Mouse (Mus musculus): ENCODE data around the gene Hist1h4b. TPM values are rescaled to one million over a fixed set of nuclear protein-coding genes. Genes with fewer than 3 reads are reported as not detected.

Hist1h4b gene
- polyA plus RNA-seq, 1 experiment from 2014 or later: 3.7 TPM

DNA sequence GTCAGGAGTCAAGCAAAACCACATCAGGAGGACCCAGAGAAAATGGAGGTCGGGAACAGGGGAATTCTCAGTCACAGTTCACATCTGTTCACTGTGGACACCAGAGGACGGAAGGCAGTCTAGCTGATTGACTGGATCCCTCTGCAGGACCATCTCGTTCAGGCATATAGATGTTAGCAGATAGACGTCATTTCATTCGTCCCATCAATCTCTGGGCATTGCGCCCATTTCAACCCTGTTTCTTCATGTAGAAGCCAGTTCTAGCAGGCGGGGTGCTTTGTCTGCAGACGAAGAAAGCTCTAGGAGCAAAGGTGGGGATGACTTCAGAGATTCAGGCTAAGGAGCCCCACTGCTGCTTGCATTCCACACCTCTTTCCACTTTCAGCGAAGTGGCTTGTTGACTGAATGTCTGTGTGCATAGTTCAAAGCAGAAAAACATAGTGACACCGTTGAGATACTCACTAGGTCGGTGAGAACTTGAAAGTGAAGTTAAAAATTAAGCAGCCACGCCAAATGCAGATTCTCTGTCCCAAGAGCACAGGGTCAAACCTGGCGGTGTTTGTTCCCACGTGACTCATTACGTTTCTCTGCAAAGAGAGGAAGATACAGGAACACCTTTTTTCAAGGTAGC, 49.7 kb downstream of the Hist1h4b start, which contains the start of gene Slc17a2:
Gene Slc17a2, plus strand, starts transcription at position 572 of the 631 bp plus-strand sequence.
- Histone ChIP-seq H3K27ac (ENCODE audit: low read length) (no peak within 1 kb of the TSS), H3K4me2 (ENCODE audit: low read depth, low read length) (no peak within 1 kb of the TSS), H3K4me3 (replicated peaks; ENCODE audit: low read length) (no peak within 1 kb of the TSS), H3K36me3 (ENCODE audit: control insufficient read depth, insufficient read depth, low read length) (no peaks in the 10 kb centered on the region), H3K9ac (ENCODE audit: low read length) (no peak within 1 kb of the TSS), H3K27me3 (ENCODE audit: control insufficient read depth, insufficient read depth, low read length) (no peaks in the 10 kb centered on the region), H3K4me1 (ENCODE audit: control insufficient read depth, insufficient read depth, low read length) (no peaks in the 10 kb centered on the region), H3K9me3 (replicated peaks; ENCODE audit: control insufficient read depth, low read length) (no peaks in the 10 kb centered on the region)
- ATAC-seq (ENCODE audit: insufficient read depth, low FRiP score): no peak
- 67% methylated on average over 15 of the region's 15 CpGs for WGBS

Small RNA genes lying within 50 kb of the gene (microRNA-seq; reads per million reads assigned to microRNA genes)
- gene Gm44314: not detected
- not detected for gene Gm44484

Other genes with a start within 250 kb of the Hist1h4b start
- 5.7 and 6.3 TPM in 2 replicates for gene Hist1h4h, start 226.0 kb upstream of the Hist1h4b start, polyA plus RNA-seq (2015; fragmentation: Nextera tagmentation; extraction: Ambion mirVana)
- 0.74 and 3.1 TPM in 2 replicates for gene Hist1h2af, start 223.1 kb upstream of the Hist1h4b start, polyA plus RNA-seq (2015; fragmentation: Nextera tagmentation; extraction: Ambion mirVana)
- 4.7 and 6.1 TPM in 2 replicates for gene Hist1h3g, start 221.6 kb upstream of the Hist1h4b start, polyA plus RNA-seq (2015; fragmentation: Nextera tagmentation; extraction: Ambion mirVana)
- 1.1 and 1.4 TPM in 2 replicates for gene Hist1h2bh, start 213.6 kb upstream of the Hist1h4b start, polyA plus RNA-seq (2015; fragmentation: Nextera tagmentation; extraction: Ambion mirVana)
- 0.81 and 0.90 TPM in 2 replicates for gene Hist1h3f, start 213.0 kb upstream of the Hist1h4b start, polyA plus RNA-seq (2015; fragmentation: Nextera tagmentation; extraction: Ambion mirVana)
- gene Hist1h4f, start 205.4 kb upstream of the Hist1h4b start, polyA plus RNA-seq (2015; fragmentation: Nextera tagmentation; extraction: Ambion mirVana): 1.6 TPM in 1 of 2 replicates, not detected in the other
- 0.67 and 0.93 TPM in 2 replicates for gene Hist1h1d, start 203.8 kb upstream of the Hist1h4b start, polyA plus RNA-seq (2015; fragmentation: Nextera tagmentation; extraction: Ambion mirVana)
- 2.8 and 3.6 TPM in 2 replicates for gene Hist1h3e, start 194.6 kb upstream of the Hist1h4b start, polyA plus RNA-seq (2015; fragmentation: Nextera tagmentation; extraction: Ambion mirVana)
- gene Hist1h2ae, start 185.8 kb upstream of the Hist1h4b start, polyA plus RNA-seq (2015; fragmentation: Nextera tagmentation; extraction: Ambion mirVana): 34.0 and 56.1 TPM in 2 replicates
- 16.8 and 17.5 TPM in 2 replicates for gene Hist1h2bg, start 185.6 kb upstream of the Hist1h4b start, polyA plus RNA-seq (2015; fragmentation: Nextera tagmentation; extraction: Ambion mirVana)
- gene Hist1h2bf, start 182.8 kb upstream of the Hist1h4b start, polyA plus RNA-seq (2015; fragmentation: Nextera tagmentation; extraction: Ambion mirVana): 1.7 and 3.0 TPM in 2 replicates
- gene Hist1h2ad, start 182.6 kb upstream of the Hist1h4b start, polyA plus RNA-seq (2015; fragmentation: Nextera tagmentation; extraction: Ambion mirVana): 2.5 TPM in 2 replicates
- 6.3 and 6.5 TPM in 2 replicates for gene Hist1h3d, start 181.2 kb upstream of the Hist1h4b start, polyA plus RNA-seq (2015; fragmentation: Nextera tagmentation; extraction: Ambion mirVana)
- gene Hist1h4d, start 175.4 kb upstream of the Hist1h4b start, polyA plus RNA-seq (2015; fragmentation: Nextera tagmentation; extraction: Ambion mirVana): 60.7 and 86.3 TPM in 2 replicates
- gene Hist1h2be, start 135.9 kb upstream of the Hist1h4b start, polyA plus RNA-seq (2015; fragmentation: Nextera tagmentation; extraction: Ambion mirVana): 2.8 and 3.0 TPM in 2 replicates
- 11.3 and 16.6 TPM in 2 replicates for gene Hist1h1e, start 134.5 kb upstream of the Hist1h4b start, polyA plus RNA-seq (2015; fragmentation: Nextera tagmentation; extraction: Ambion mirVana)
- gene Hist1h2ac, start 73.1 kb upstream of the Hist1h4b start, polyA plus RNA-seq (2015; fragmentation: Nextera tagmentation; extraction: Ambion mirVana): 1.7 TPM in 2 replicates
- gene Hist1h2bc, start 72.8 kb upstream of the Hist1h4b start, polyA plus RNA-seq (2015; fragmentation: Nextera tagmentation; extraction: Ambion mirVana): 101 and 102 TPM in 2 replicates
- gene Hist1h1t, start 61.2 kb upstream of the Hist1h4b start, polyA plus RNA-seq (2015; fragmentation: Nextera tagmentation; extraction: Ambion mirVana): 0.14 TPM in 1 of 2 replicates, not detected in the other
- gene Hist1h4c, start 58.6 kb upstream of the Hist1h4b start, polyA plus RNA-seq (2015; fragmentation: Nextera tagmentation; extraction: Ambion mirVana): 4.5 and 4.8 TPM in 2 replicates
- gene Hfe, start 46.2 kb upstream of the Hist1h4b start, polyA plus RNA-seq (2015; fragmentation: Nextera tagmentation; extraction: Ambion mirVana): 8.8 and 9.6 TPM in 2 replicates
- gene Hist1h1c, start 18.2 kb upstream of the Hist1h4b start, polyA plus RNA-seq (2015; fragmentation: Nextera tagmentation; extraction: Ambion mirVana): 53.4 and 58.0 TPM in 2 replicates
- 3.1 and 3.7 TPM in 2 replicates for gene Hist1h3c, start 11.4 kb upstream of the Hist1h4b start, polyA plus RNA-seq (2015; fragmentation: Nextera tagmentation; extraction: Ambion mirVana)
- gene Hist1h2bb, start 10.3 kb upstream of the Hist1h4b start, polyA plus RNA-seq (2015; fragmentation: Nextera tagmentation; extraction: Ambion mirVana): 1.00 and 2.9 TPM in 2 replicates
- gene Hist1h2ab, start 5.9 kb upstream of the Hist1h4b start, polyA plus RNA-seq (2015; fragmentation: Nextera tagmentation; extraction: Ambion mirVana): 16.2 and 26.2 TPM in 2 replicates
- 7.0 and 7.5 TPM in 2 replicates for gene Hist1h3b, start 4.7 kb upstream of the Hist1h4b start, polyA plus RNA-seq (2015; fragmentation: Nextera tagmentation; extraction: Ambion mirVana)
- 0.28 and 1.5 TPM in 2 replicates for gene Hist1h4a, start 4.2 kb downstream of the Hist1h4b start, polyA plus RNA-seq (2015; fragmentation: Nextera tagmentation; extraction: Ambion mirVana)
- gene Hist1h3a, start 5.4 kb downstream of the Hist1h4b start, polyA plus RNA-seq (2015; fragmentation: Nextera tagmentation; extraction: Ambion mirVana): 2.0 and 3.5 TPM in 2 replicates
- gene Hist1h1a, start 6.7 kb downstream of the Hist1h4b start, polyA plus RNA-seq (2015; fragmentation: Nextera tagmentation; extraction: Ambion mirVana): 1.3 TPM in 2 replicates
- gene Trim38, start 12.9 kb downstream of the Hist1h4b start, polyA plus RNA-seq (2015; fragmentation: Nextera tagmentation; extraction: Ambion mirVana): not detected in 2 replicates
- gene Slc17a2, start 50.0 kb downstream of the Hist1h4b start, polyA plus RNA-seq (2015; fragmentation: Nextera tagmentation; extraction: Ambion mirVana): 0.06 and 0.11 TPM in 2 replicates
- gene Slc17a3, start 82.4 kb downstream of the Hist1h4b start, polyA plus RNA-seq (2015; fragmentation: Nextera tagmentation; extraction: Ambion mirVana): 0.27 and 0.41 TPM in 2 replicates
- 0.22 TPM in 1 of 2 replicates, not detected in the other for gene Slc17a1, start 110.7 kb downstream of the Hist1h4b start, polyA plus RNA-seq (2015; fragmentation: Nextera tagmentation; extraction: Ambion mirVana)
- gene Slc17a4, start 158.0 kb downstream of the Hist1h4b start, polyA plus RNA-seq (2015; fragmentation: Nextera tagmentation; extraction: Ambion mirVana): 2.7 and 3.1 TPM in 2 replicates
- gene Hist1h2ba, start 177.1 kb downstream of the Hist1h4b start, polyA plus RNA-seq (2015; fragmentation: Nextera tagmentation; extraction: Ambion mirVana): not detected in 2 replicates
- gene Hist1h2aa, start 177.4 kb downstream of the Hist1h4b start, polyA plus RNA-seq (2015; fragmentation: Nextera tagmentation; extraction: Ambion mirVana): not detected in 2 replicates
- gene Scgn, start 234.2 kb downstream of the Hist1h4b start, polyA plus RNA-seq (2015; fragmentation: Nextera tagmentation; extraction: Ambion mirVana): 4.9 and 6.1 TPM in 2 replicates

Measured in stomach, embryonic 16.5 days (tissue).